Mouse (Mus musculus): ENCODE results near the gene Snrpd3.
"Not testable (repeated sequence)": the region's sequence is repeated elsewhere in the genome, so short reads cannot be mapped to it uniquely, and the experiment has no call there.

GRCm38 (mm10) chr10:75499214-75499613 is 18.1 kb upstream of the Snrpd3 start:
- TF ChIP-seq CTCF (conservative IDR thresholded peaks at IDR 0.05; ENCODE audit: insufficient read depth, insufficient read length, low read depth, low read length); POLR2A (IDR thresholded peaks at IDR 0.05; ENCODE audit: low read depth, low read length): not testable (repeated sequence)

All from kidney, adult 2 months (tissue).